Mouse (Mus musculus) testis, adult 2 months (tissue): ENCODE results near the gene Mylk. TPM values are rescaled to one million over a fixed set of nuclear protein-coding genes. Genes with fewer than 3 reads are reported as not detected.
A peak's percentile ranks its signal among the peaks of the same experiment; 100 is the strongest.

Source experiments
- H3K27ac ChIP-seq: fragments of 200-500 bp; 2 replicates; pipeline ENCODE4 v1.5.1; 2012; ENCODE audit warnings: low read depth, low read length; ENCODE audit not compliant: control insufficient read depth, insufficient read depth
- H3K27me3 ChIP-seq: fragments of 200-500 bp; 2 replicates; pipeline ENCODE4 v1.6.1; 2012; ENCODE audit warnings: mild to moderate bottlenecking, low read length, moderate library complexity; ENCODE audit not compliant: control insufficient read depth, insufficient read depth
- H3K36me3 ChIP-seq: fragments of 200-500 bp; 2 replicates; pipeline ENCODE4 v1.6.1; 2012; ENCODE audit warnings: mild to moderate bottlenecking, low read length; ENCODE audit not compliant: control insufficient read depth, insufficient read depth
- H3K4me1 ChIP-seq: fragments of 200-500 bp; 2 replicates; pipeline ENCODE4 v1.6.1; 2012; ENCODE audit warnings: low read length; ENCODE audit not compliant: control insufficient read depth, insufficient read depth
- H3K4me3 ChIP-seq: fragments of 200-500 bp; 2 replicates; pipeline ENCODE4 v1.5.1; 2012; ENCODE audit warnings: low read depth, mild to moderate bottlenecking, low read length, moderate library complexity, mixed read lengths; ENCODE audit not compliant: control insufficient read depth
- CTCF ChIP-seq: fragments of 200-500 bp; IDR thresholded peaks from 2 replicates; pipeline ENCODE4 v1.5.1; 2012; ENCODE audit warnings: low read depth, mild to moderate bottlenecking, inconsistent platforms, low read length, moderate library complexity; ENCODE audit not compliant: control insufficient read depth, insufficient read depth, insufficient replicate concordance
- POLR2A ChIP-seq: fragments of 200-500 bp; IDR thresholded peaks from 2 replicates; pipeline ENCODE4 v1.6.1; 2012; ENCODE audit warnings: low read depth, mild to moderate bottlenecking, inconsistent platforms, low read length, moderate library complexity; ENCODE audit not compliant: control insufficient read depth
- polyA plus RNA-seq: library from polyadenylated mRNA; depleted of rRNA; stranded (reverse); fragments of >200 nt; gene quantifications from 2 replicates; pipeline ENCODE4 v1.2.3, GENCODE M21; 2012

Gene Mylk
- polyA plus RNA-seq, 1 experiment, result 25.3 TPM

GRCm38 (mm10) chr16:34933173-34933572, 188.2 kb downstream of the Mylk start:
- no peaks in the 10 kb centered on the region for H3K27me3 ChIP-seq
- no peaks in the 10 kb centered on the region; the same call in 1 of the 2 replicates for H3K4me1 ChIP-seq
- no peak overlapping the region for H3K27ac ChIP-seq
- no peaks in the 10 kb centered on the region for H3K36me3 ChIP-seq
- TF ChIP-seq POLR2A (no peak), CTCF (no peak)
- no peak overlapping the region for H3K4me3 ChIP-seq

DNA sequence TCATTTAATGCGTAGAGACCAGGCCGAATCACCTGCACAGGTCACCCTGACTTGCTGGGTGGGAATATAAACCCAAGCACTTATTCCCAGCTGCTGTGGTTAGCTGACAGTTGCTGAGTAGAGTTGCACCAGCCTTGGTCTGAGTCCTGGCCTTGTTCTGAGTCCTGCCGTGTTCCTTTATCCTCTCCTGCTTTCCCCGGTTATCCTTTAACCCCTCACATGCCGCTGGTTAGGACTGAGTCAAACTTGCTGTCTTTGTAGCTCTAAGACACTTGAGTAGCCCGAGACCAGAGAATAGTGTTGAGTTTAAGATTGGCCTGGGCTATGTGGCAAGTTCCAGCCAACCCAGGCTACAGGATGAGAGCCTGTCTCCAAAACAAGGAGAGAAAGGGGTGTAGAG, 189.5 kb downstream of the Mylk start:
- H3K4me3 ChIP-seq, result no peak overlapping the region
- H3K27ac ChIP-seq, result no peak overlapping the region
- TF ChIP-seq POLR2A, result no peak
- no peak for TF ChIP-seq CTCF
- no peaks in the 10 kb centered on the region for H3K27me3 ChIP-seq
- no peaks in the 10 kb centered on the region; the same call in 1 of the 2 replicates for H3K4me1 ChIP-seq
- no peaks in the 10 kb centered on the region for H3K36me3 ChIP-seq

DNA sequence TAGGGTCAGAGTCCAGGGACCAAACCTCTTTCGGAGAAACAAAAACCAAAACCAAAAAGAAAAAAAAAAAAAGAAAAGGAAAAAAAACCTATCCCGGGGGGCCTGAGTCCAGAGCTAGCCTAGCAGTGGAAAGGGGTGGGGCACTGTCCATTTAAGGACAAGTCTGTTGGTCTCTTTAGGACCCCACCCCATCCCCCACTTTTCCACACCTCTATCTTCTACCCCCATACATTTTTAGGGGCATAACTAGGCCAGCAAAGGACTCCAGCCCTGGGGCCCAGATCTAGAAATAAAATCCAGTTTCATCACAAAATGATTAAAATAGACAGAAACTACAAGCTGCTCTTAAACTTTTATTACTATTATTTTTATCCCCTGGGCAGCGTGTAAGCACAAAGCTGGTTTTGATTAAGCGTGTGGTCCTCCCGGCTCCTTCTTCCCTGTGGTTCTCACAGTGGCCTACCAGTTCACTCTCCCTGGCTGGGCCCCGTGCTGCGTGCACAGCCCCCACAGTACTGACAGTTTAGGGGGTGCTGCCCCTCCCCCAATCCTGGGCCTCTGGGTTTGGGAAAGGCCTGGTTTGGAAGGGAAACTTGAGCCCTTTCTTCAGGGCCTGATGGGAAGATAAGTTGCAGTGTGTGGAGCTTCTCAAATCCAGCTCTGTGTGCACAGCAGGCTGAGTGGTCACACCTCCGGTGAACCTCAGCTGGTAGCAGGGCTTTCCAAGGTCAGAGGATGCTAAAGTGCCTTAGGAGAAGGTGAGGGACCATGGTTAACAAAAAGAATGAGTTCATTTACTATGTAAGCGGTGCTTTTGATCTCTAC, 190.7 kb downstream of the Mylk start:
- no peak overlapping the region for H3K27ac ChIP-seq

DNA sequence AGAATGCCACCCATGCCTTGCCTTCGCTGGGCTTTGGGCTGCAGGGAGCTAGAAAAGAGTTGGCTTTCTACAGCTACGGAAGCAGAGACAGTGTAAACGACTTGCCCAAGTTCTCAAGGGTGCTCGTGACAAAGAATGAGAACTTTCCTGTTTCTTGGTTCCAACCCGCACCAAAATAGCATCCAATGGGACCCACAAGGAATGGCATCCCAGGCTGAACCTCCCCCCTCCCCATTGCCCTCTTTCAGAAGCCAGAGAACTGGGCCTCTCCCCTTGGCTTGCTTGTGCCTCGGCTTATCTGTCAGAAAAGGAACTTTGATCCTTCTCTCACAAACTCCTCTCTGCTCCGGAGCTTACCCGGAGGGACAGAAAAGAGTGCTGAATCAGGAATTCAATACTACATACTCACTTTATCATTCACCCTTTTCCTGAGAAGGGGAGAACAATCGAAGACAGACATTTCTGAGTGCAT, 191.4 kb downstream of the Mylk start:
- Histone ChIP-seq H3K36me3 (no peaks in the 10 kb centered on the region), H3K4me1 (no peaks in the 10 kb centered on the region; the same call in none of the 2 replicates), H3K4me3 (no peak overlapping the region), H3K27ac (no peak overlapping the region), H3K27me3 (no peaks in the 10 kb centered on the region)
- no peak for TF ChIP-seq CTCF
- TF ChIP-seq POLR2A, result no peak

More for the DNA sequence above, 190.7 kb downstream of the Mylk start:
- no peaks in the 10 kb centered on the region for H3K36me3 ChIP-seq
- no peaks in the 10 kb centered on the region for H3K27me3 ChIP-seq
- no peak overlapping the region for H3K4me3 ChIP-seq
- no peaks in the 10 kb centered on the region; the same call in none of the 2 replicates for H3K4me1 ChIP-seq
- TF ChIP-seq POLR2A, result no peak

GRCm38 (mm10) chr16:34937611-34938010, 192.6 kb downstream of the Mylk start:
- no peaks in the 10 kb centered on the region; the same call in none of the 2 replicates for H3K4me1 ChIP-seq
- TF ChIP-seq POLR2A, result no peak
- no peak for TF ChIP-seq CTCF
- peak overlapping the region; percentile 16; the same call in 1 of the 2 replicates for H3K27ac ChIP-seq
- no peak overlapping the region for H3K4me3 ChIP-seq
- H3K27me3 ChIP-seq, result no peaks in the 10 kb centered on the region
- no peaks in the 10 kb centered on the region for H3K36me3 ChIP-seq

DNA sequence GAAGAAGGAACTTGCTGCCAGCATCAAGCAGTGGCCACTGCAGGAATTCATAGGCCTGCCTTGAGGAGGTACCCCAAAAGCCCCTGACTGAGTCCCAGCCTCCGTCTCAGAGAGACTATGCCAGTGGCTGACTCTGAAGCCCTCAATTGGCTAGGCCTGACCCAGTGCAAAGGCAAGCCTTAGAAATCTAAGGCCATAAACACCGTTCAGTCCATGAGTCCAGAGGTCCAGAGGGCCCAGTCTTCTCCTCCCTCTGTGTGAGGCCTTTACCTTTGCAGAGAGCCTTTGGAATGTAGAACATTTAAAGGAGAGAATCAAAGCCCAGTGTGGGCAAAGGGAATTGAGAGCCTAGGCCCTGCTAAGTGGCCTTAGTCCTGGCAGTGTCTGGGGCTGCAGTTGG, 193.2 kb downstream of the Mylk start:
- Histone ChIP-seq H3K36me3 (no peaks in the 10 kb centered on the region), H3K27me3 (no peaks in the 10 kb centered on the region), H3K4me1 (no peaks in the 10 kb centered on the region; the same call in none of the 2 replicates), H3K4me3 (no peak overlapping the region), H3K27ac (peak overlapping the region; percentile 24; the same call in 1 of the 2 replicates)
- TF ChIP-seq CTCF (no peak), POLR2A (no peak)

DNA sequence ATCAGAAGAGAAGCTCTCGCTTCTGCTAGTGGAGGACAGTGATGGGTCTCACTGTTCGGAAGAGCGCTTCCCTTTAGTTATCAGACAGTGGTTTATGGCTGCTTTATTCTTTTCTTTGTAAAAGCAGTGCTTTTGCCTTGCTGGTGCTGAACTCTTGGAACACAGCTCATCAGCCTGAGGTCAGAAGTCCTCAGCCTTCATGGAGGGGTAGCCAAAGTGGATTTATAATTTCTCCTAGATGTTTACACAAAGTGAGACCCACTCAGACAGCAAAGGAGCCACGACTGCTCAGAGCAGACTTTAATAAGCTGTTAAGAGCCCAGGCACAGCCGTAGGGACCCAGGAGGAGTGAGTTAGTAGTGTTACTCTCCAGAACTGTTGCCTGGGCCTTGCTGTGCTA, 194.9 kb downstream of the Mylk start:
- H3K36me3 ChIP-seq, result no peaks in the 10 kb centered on the region
- no peak overlapping the region for H3K4me3 ChIP-seq
- H3K27ac ChIP-seq, result no peak overlapping the region
- TF ChIP-seq POLR2A (no peak), CTCF (no peak)
- no peaks in the 10 kb centered on the region; the same call in none of the 2 replicates for H3K4me1 ChIP-seq
- H3K27me3 ChIP-seq, result no peaks in the 10 kb centered on the region

DNA sequence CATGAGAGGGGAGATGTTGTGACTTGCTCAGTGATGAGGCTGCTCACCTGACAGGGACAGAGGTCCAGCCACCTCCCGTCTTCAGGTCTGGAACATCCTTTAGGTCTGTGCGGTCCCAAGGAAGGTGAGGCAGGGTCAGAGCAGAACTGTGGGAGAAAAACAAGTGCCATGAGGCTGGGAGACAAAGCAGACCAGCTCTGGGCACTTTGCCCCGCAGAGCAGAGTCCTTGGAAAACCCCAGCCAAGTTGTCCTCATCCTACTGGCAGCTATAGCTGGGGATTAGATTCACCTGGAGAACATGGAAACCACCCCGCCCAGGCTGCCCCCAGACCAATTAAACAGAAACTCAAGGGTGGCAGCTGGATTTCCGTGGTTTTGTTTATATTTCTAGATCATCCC, 195.4 kb downstream of the Mylk start:
- Histone ChIP-seq H3K4me1 (no peaks in the 10 kb centered on the region; the same call in none of the 2 replicates), H3K27ac (no peak overlapping the region), H3K27me3 (no peaks in the 10 kb centered on the region), H3K36me3 (no peaks in the 10 kb centered on the region), H3K4me3 (no peak overlapping the region)
- TF ChIP-seq CTCF, result no peak
- no peak for TF ChIP-seq POLR2A
